Mouse (Mus musculus) MEL (cell line): ENCODE measurements around the gene Agtrap.

Experiments
- BHLHE40 ChIP-seq: IDR thresholded peaks from 2 replicates; pipeline ENCODE4 v1.6.1; 2012; ENCODE audit warnings: low read depth, mild to moderate bottlenecking, inconsistent platforms, low read length, improper control_type of control experiment, borderline replicate concordance
- CHD2 ChIP-seq: IDR thresholded peaks from 2 replicates; pipeline ENCODE4 v1.6.1; 2011; ENCODE audit warnings: low read length, improper control_type of control experiment
- CTCF ChIP-seq, 3 experiments: IDR thresholded peaks in 2 of 3; conservative IDR thresholded peaks in 1 of 3; 2 replicates each; pipeline ENCODE4 v1.5.1; 2011 to 2012; ENCODE audit warnings: low read length in 3 of 3, low read depth in 2 of 3, mild to moderate bottlenecking in 2 of 3, improper control_type of control experiment in 1 of 3, inconsistent platforms in 1 of 3, mixed read lengths in 1 of 3, moderate library complexity in 1 of 3; ENCODE audit not compliant: control insufficient read depth in 1 of 3, insufficient read depth in 1 of 3, poor library complexity in 1 of 3, severe bottlenecking in 1 of 3
- ELF1 ChIP-seq: IDR thresholded peaks from 2 replicates; pipeline ENCODE4 v1.6.1; 2014; ENCODE audit warnings: low read depth, mild to moderate bottlenecking, inconsistent platforms, low read length, improper control_type of control experiment, moderate library complexity
- EP300 ChIP-seq, 2 experiments: IDR thresholded peaks; 2 replicates each; pipeline ENCODE4 v1.6.1; 2011; ENCODE audit warnings: improper control_type of control experiment in 2 of 2, low read length in 2 of 2, low read depth in 1 of 2, mild to moderate bottlenecking in 1 of 2
- JUND ChIP-seq: IDR thresholded peaks from 2 replicates; pipeline ENCODE4 v1.6.1; 2011; ENCODE audit warnings: low read depth, mild to moderate bottlenecking, improper control_type of control experiment, low read length
- MAX ChIP-seq: IDR thresholded peaks from 2 replicates; pipeline ENCODE4 v1.6.1; 2011; ENCODE audit warnings: low read length, improper control_type of control experiment
- MYC ChIP-seq: IDR thresholded peaks from 2 replicates; pipeline ENCODE4 v1.6.1; 2011; ENCODE audit warnings: low read depth, mild to moderate bottlenecking, low read length, improper control_type of control experiment, moderate library complexity
- SIN3A ChIP-seq: IDR thresholded peaks from 2 replicates; pipeline ENCODE4 v1.6.1; 2012; ENCODE audit warnings: low read length, improper control_type of control experiment, inconsistent platforms
- SMC3 ChIP-seq: IDR thresholded peaks from 2 replicates; pipeline ENCODE4 v1.6.1; 2011; ENCODE audit warnings: low read depth, low read length, improper control_type of control experiment
- TAL1 ChIP-seq: IDR thresholded peaks from 2 replicates; pipeline ENCODE4 v1.6.1; 2012; ENCODE audit warnings: mild to moderate bottlenecking, inconsistent platforms, low read length, moderate library complexity, mixed read lengths
- TCF12 ChIP-seq: IDR thresholded peaks from 2 replicates; pipeline ENCODE4 v1.6.1; 2014; ENCODE audit warnings: low read depth, mild to moderate bottlenecking, inconsistent platforms, low read length, improper control_type of control experiment, moderate library complexity
- ZC3H11A ChIP-seq: IDR thresholded peaks from 2 replicates; pipeline ENCODE4 v1.6.1; 2012; ENCODE audit warnings: low read depth, mild to moderate bottlenecking, inconsistent platforms, low read length, improper control_type of control experiment
- ZNF384 ChIP-seq: IDR thresholded peaks from 2 replicates; pipeline ENCODE4 v1.6.1; 2012; ENCODE audit warnings: low read depth, mild to moderate bottlenecking, inconsistent platforms, low read length, improper control_type of control experiment

- TF ChIP-seq TCF12 (no peak), TAL1 (no peak), SIN3A (no peak), BHLHE40 (no peak), ELF1 (no peak), ZC3H11A (no peak), CTCF (IDR thresholded peaks at IDR 0.05 in 2 of 3, conservative IDR thresholded peaks at IDR 0.05 in 1 of 3; ENCODE audit: control insufficient read depth in 1 of 3, insufficient read depth in 1 of 3, low read depth in 2 of 3, low read length in 3 of 3, poor library complexity in 1 of 3, severe bottlenecking in 1 of 3) (no peak), MYC (no peak), EP300 (IDR thresholded peaks at IDR 0.05; ENCODE audit: low read depth in 1 of 2, low read length in 2 of 2) (no peak), SMC3 (no peak), ZNF384 (no peak), MAX (no peak), CHD2 (no peak), JUND (no peak)
These were observed 20.5 kb downstream of the Agtrap start for GRCm38 (mm10) chr4:148067346-148067745.
